Mouse (Mus musculus): ENCODE data around the gene Olfr1313. TPM values are rescaled to one million over a fixed set of nuclear protein-coding genes. Genes with fewer than 3 reads are reported as not detected.
"Not testable (repeated sequence)": the region's sequence is repeated elsewhere in the genome, so short reads cannot be mapped to it uniquely, and the experiment has no call there.

Olfr1313 gene
- polyA plus RNA-seq (2021): not detected

- ChIA-PET POLR2A (no interaction called here), CTCF (interaction anchor here (0.8 kb wide), 1 partner anchor 12 kb away, joined by 3 read pairs; no protein-coding TSS in a partner anchor)
- in situ Hi-C loops (cut with MboI; ENCODE audit: low pct_unique_long_range_greater_than_20kb): no loop called here
- TF ChIP-seq CTCF (IDR thresholded peaks at IDR 0.05): no peak
- DNase-seq (ENCODE audit: low read depth, low spot score) (no peak), ATAC-seq (no peak)
- H3K27me3 ChIP-seq: peaks cover 3% of the 10 kb centered on the region
Measured at GRCm38 (mm10) chr2:112077743-112078142, at the start of gene Olfr1313. Gene Olfr1313 (minus strand): TSS chr2:112077843.

DNA sequence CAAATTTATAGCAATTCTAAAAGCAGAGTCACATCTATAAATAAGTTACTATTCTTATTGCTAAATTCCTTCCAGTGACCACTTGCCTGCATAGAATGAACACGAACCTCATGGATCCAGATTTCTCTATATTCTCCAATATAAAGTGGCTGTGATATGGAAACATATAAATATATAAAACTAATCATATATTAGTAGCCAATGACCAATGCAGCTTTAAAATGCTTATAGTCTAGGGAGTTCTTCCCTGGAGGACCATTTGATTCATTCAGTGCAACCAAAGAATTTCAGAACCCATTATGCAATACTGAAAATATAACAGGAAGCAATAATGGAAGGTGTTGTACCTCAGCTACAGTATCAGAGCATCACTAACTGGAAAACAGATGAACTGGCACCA, 37.7 kb upstream of the Olfr1313 start, which contains the start of gene Olfr1315-ps1:
Gene Olfr1315-ps1 (minus strand): TSS at position 101 of the 400 bp plus-strand sequence.
- CTCF ChIA-PET: no interaction called here
- in situ Hi-C loops (cut with MboI; ENCODE audit: low pct_unique_long_range_greater_than_20kb): no loop called here
- ATAC-seq: no peak

GRCm38 (mm10) chr2:112096681-112097080, 19.0 kb upstream of the Olfr1313 start, which contains the start of gene Olfr1314:
Gene Olfr1314 (minus strand): TSS chr2:112096781.
- in situ Hi-C loops (cut with MboI; ENCODE audit: low pct_unique_long_range_greater_than_20kb): no loop called here
- H3K27me3 ChIP-seq: no peaks in the 10 kb centered on the region
- ChIA-PET CTCF (no interaction called here), POLR2A (no interaction called here)
- no peak for TF ChIP-seq CTCF (IDR thresholded peaks at IDR 0.05)
- ATAC-seq (no peak), DNase-seq (ENCODE audit: low read depth, low spot score) (no peak)

More for the DNA sequence above, 37.7 kb upstream of the Olfr1313 start, which contains the start of gene Olfr1315-ps1:
- POLR2A ChIA-PET: no interaction called here
- TF ChIP-seq CTCF (IDR thresholded peaks at IDR 0.05): no peak
- no peak for DNase-seq (ENCODE audit: low read depth, low spot score)
- no peaks in the 10 kb centered on the region for H3K27me3 ChIP-seq

DNA sequence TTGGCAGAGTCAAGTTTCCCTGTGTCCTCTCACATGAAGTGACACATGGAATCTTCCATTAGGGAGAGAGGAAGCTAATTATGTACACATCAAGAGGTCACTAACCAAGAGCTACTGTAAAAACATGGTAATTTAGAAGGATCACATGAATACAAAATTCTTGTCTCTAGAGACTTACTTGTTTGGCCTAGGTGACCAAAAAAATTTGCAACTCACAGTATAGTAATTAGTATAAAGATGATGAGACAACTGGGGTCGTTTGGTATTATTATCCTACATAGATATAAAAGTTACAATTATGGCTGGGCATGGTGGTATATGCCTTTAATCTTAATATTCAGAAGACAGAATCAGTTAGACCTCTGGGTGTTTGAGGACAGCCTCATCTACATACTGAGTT, 27.5 kb downstream of the Olfr1313 start, which contains the start of gene Olfr1312:
Gene Olfr1312 (minus strand): TSS at position 101 of the 400 bp plus-strand sequence.
- no peak for DNase-seq (ENCODE audit: low read depth, low spot score)
- ChIA-PET CTCF (interaction anchor here (1.0 kb wide), 1 partner anchor 12 kb away, joined by 3 read pairs; no protein-coding TSS in a partner anchor), POLR2A (no interaction called here)
- H3K27me3 ChIP-seq: no peaks in the 10 kb centered on the region
- no peak for ATAC-seq
- TF ChIP-seq CTCF (IDR thresholded peaks at IDR 0.05): no peak
- in situ Hi-C loops (cut with MboI; ENCODE audit: low pct_unique_long_range_greater_than_20kb): no loop called here

DNA sequence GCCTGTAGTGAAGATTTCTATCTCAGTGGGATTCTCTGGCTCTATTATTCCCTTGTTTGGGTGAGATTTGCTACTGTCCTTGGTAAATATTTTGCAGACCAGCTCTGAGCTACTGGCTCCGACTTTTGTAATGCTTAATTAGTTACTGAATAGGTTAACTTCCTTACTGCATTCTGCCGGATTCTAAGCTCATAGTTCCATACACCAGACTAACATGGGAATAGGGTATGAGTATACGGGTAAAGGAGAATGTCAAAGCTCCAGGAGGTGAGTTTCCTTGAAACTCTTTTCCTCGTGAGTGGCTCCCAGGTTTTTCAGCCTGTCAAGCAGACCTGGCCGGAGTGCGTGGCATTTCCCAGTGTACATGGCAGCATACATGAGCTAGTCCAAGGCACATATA, 50.7 kb downstream of the Olfr1313 start:
- POLR2A ChIA-PET; in situ Hi-C loops (cut with MboI; ENCODE audit: low pct_unique_long_range_greater_than_20kb); DNase-seq (ENCODE audit: low read depth, low spot score); ATAC-seq; H3K27me3 ChIP-seq; CTCF ChIA-PET: not testable (repeated sequence)

DNA sequence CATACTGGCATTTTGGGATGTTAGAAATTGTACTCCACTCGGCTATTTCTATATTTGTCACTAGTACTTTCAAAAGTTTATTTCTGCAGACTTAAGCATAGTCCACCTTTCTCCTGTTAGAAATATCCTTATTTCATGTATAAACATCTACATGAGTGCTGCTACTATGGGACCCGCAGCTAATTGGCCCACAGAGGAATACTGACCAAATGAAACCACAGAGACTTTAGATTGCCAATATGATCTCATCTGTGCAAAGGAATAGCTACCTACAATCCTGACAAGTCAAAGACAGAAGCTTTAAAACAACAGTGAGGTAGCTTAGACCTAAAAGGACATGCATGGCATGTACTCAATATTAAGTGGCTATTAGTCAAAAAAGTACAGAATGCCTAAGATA, 53.3 kb downstream of the Olfr1313 start, which contains the start of gene Olfr1311:
Gene Olfr1311 (minus strand): TSS at position 101 of the 400 bp plus-strand sequence.
- DNase-seq (ENCODE audit: low read depth, low spot score) (no peak), ATAC-seq (no peak)
- peaks cover 5% of the 10 kb centered on the region for H3K27me3 ChIP-seq
- in situ Hi-C loops (cut with MboI; ENCODE audit: low pct_unique_long_range_greater_than_20kb): no loop called here
- TF ChIP-seq CTCF (IDR thresholded peaks at IDR 0.05): no peak
- POLR2A ChIA-PET: no interaction called here
- CTCF ChIA-PET: interaction anchor here (1.0 kb wide), 1 partner anchor 15 kb away, joined by 3 read pairs; no protein-coding TSS in a partner anchor

Other genes starting within 250 kb of the Olfr1313 start
- gene Olfr1305, start 200.7 kb downstream of the Olfr1313 start, polyA plus RNA-seq (2021): not detected
- gene Olfr1306, start 161.6 kb downstream of the Olfr1313 start, polyA plus RNA-seq (2021): not detected
- under 0.01 TPM for gene Olfr1307, start 128.4 kb downstream of the Olfr1313 start, polyA plus RNA-seq (2021)
- not detected for gene Olfr1308, start 112.9 kb downstream of the Olfr1313 start, polyA plus RNA-seq (2021)
- gene Olfr1309, start 87.6 kb downstream of the Olfr1313 start, polyA plus RNA-seq (2021): not detected
- not detected for gene Olfr1310, start 65.1 kb downstream of the Olfr1313 start, polyA plus RNA-seq (2021)
- gene Olfr1311, start 53.4 kb downstream of the Olfr1313 start, polyA plus RNA-seq (2021): not detected
- gene Olfr1312, start 27.6 kb downstream of the Olfr1313 start, polyA plus RNA-seq (2021): not detected
- gene Olfr1314, start 18.9 kb upstream of the Olfr1313 start, polyA plus RNA-seq (2021): 0.74 TPM
- not detected for gene Olfr1315-ps1, start 37.6 kb upstream of the Olfr1313 start, polyA plus RNA-seq (2021)
- gene Olfr1316, start 57.1 kb upstream of the Olfr1313 start, polyA plus RNA-seq (2021): 0.14 TPM
- gene Olfr1317, start 62.5 kb upstream of the Olfr1313 start, polyA plus RNA-seq (2021): 0.12 TPM
- gene Olfr1318, start 76.4 kb upstream of the Olfr1313 start, polyA plus RNA-seq (2021): 0.13 TPM
- 46.9 TPM for gene Lpcat4, start 161.6 kb upstream of the Olfr1313 start, polyA plus RNA-seq (2021)
- 0.10 TPM for gene Nutm1, start 181.4 kb upstream of the Olfr1313 start, polyA plus RNA-seq (2021)
- 55.3 TPM for gene Nop10, start 184.1 kb upstream of the Olfr1313 start, polyA plus RNA-seq (2021)
- 25.5 TPM for gene Slc12a6, start 188.0 kb upstream of the Olfr1313 start, polyA plus RNA-seq (2021)
- 0.06 TPM for gene Gm21985, start 188.5 kb upstream of the Olfr1313 start, polyA plus RNA-seq (2021)

Measured in Patski (cell line).